Comparison of ENCODE assay signal across 17 mouse cellular contexts in the genomic region with DNA sequence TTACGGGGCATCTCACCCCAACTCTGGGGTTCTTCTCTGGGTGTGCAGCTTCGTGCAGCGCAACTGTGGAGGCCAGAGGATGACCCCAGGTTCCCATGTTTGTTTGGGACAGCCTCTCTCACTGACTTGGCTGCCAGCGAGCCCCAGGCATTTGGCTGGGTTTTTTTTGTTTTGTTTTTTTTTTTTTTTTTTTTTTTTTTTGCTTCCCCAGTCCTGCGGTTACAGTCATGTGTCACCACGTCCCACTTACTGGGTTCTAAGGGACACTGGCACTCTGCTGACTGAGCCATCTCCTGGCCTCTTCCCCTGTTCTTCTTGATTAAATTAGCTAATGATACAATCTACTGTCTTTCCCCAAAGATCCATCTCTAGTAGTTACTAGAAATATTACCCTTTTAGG. TPM values are rescaled to one million over a fixed set of nuclear protein-coding genes. Genes with fewer than 3 reads are reported as not detected.
DNase-seq lines count a peak whose midpoint lies in the region; ATAC-seq and TF ChIP-seq lines count a peak whose summit lies in the region.
"Had no signal": no experiment of that assay in that cellular context is flagged by ENCODE, and none has a peak within 500 bp of the region (broad histone marks: within the 10 kb centered on the region; RNA-seq: fewer than 3 reads in every experiment).

No protein-coding gene starts in this region.

- no peaks in the 10 kb centered on the region for H3K27me3 ChIP-seq in intestine, embryonic 16.5 days (replicated peaks; ENCODE audit: control insufficient read depth, insufficient read depth, low read length)
- no peaks in the 10 kb centered on the region for H3K27me3 ChIP-seq in intestine, postnatal 0 days (replicated peaks; ENCODE audit: control insufficient read depth, insufficient read depth, low read length)
- H3K27me3 ChIP-seq: hindbrain, embryonic 12.5 days; Patski had no signal

- intact Hi-C loops in left cerebral cortex, postnatal 25 days (cut with DNase I): no loop called here

- H3K9me3 ChIP-seq in intestine, embryonic 16.5 days (ENCODE audit: control insufficient read depth, low read length): no peaks in the 10 kb centered on the region
- H3K9me3 ChIP-seq in intestine, postnatal 0 days (ENCODE audit: control insufficient read depth): no peaks in the 10 kb centered on the region
- H3K9me3 ChIP-seq: heart, embryonic 10.5 days; hindbrain, embryonic 12.5 days had no signal

- peaks cover 51% of the 10 kb centered on the region for H3K4me1 ChIP-seq in intestine, embryonic 16.5 days (ENCODE audit: control insufficient read depth, insufficient read depth, low read length)
- peaks cover 7% of the 10 kb centered on the region for H3K4me1 ChIP-seq in intestine, postnatal 0 days (replicated peaks; ENCODE audit: control insufficient read depth, insufficient read depth, low read length)

- no peak overlapping the region for H3K4me2 ChIP-seq in intestine, embryonic 16.5 days (ENCODE audit: low read depth, low read length)
- H3K4me2 ChIP-seq in intestine, postnatal 0 days (replicated peaks; ENCODE audit: low read depth): no peak overlapping the region
- H3K4me2 ChIP-seq: hindbrain, embryonic 12.5 days had no signal

- no peak overlapping the region for H3K9ac ChIP-seq in intestine, embryonic 16.5 days (ENCODE audit: low read depth, low read length)
- no peak overlapping the region for H3K9ac ChIP-seq in intestine, postnatal 0 days (ENCODE audit: low read depth, low read length)
- H3K9ac ChIP-seq: hindbrain, embryonic 12.5 days had no signal

- 40% methylated on average over 6 of the region's 6 CpGs for whole genome bisulfite sequencing in intestine, embryonic 16.5 days
- 39% methylated on average over 6 of the region's 6 CpGs for WGBS in intestine, postnatal 0 days
- WGBS in macrophage (ENCODE audit: missing documents): 27% methylated on average over 4 of the region's 6 CpGs

- H3K27ac ChIP-seq in intestine, embryonic 16.5 days (ENCODE audit: low read length): peak overlapping the region; percentile 9; the same call in 1 of the 2 replicates
- H3K27ac ChIP-seq in intestine, postnatal 0 days (ENCODE audit: low read depth, low read length): no peak overlapping the region
- peak overlapping the region; percentile 93 for H3K27ac ChIP-seq in macrophage

- TF ChIP-seq CTCF in intestine, postnatal 0 days (IDR thresholded peaks at IDR 0.05; ENCODE audit: low read depth): no peak

- no peaks in the 10 kb centered on the region for H3K79me2 ChIP-seq in macrophage (ENCODE audit: inconsistent target)

- H3K4me3 ChIP-seq in intestine, embryonic 16.5 days (ENCODE audit: low read length): no peak overlapping the region
- no peak overlapping the region for H3K4me3 ChIP-seq in intestine, postnatal 0 days (ENCODE audit: low read depth, low read length)
- H3K4me3 ChIP-seq in macrophage (ENCODE audit: inconsistent target): no peak overlapping the region
- H3K4me3 ChIP-seq: heart, embryonic 10.5 days; hindbrain, embryonic 12.5 days had no signal

- no peaks in the 10 kb centered on the region for H3K36me3 ChIP-seq in intestine, embryonic 16.5 days (ENCODE audit: control insufficient read depth, insufficient read depth, low read length)
- peaks cover 3% of the 10 kb centered on the region; the same call in 1 of the 2 replicates for H3K36me3 ChIP-seq in intestine, postnatal 0 days (ENCODE audit: control insufficient read depth, insufficient read depth)
- no peaks in the 10 kb centered on the region for H3K36me3 ChIP-seq in macrophage (ENCODE audit: inconsistent target)
- H3K36me3 ChIP-seq: heart, embryonic 10.5 days had no signal

- DNase-seq in retina, postnatal 1 day: peak; percentile 6
- DNase-seq in retina, embryonic 14.5 days (ENCODE audit: low spot score): no peak
- peak; percentile 65 for DNase-seq in Muller cell, postnatal 12 days (ENCODE audit: inconsistent ontology term)
- DNase-seq in left cerebral cortex, postnatal 25 days (ENCODE audit: low spot score in 2 of 2): no peak
- no peak for DNase-seq in ovary, postnatal 36 days (ENCODE audit: low spot score)
- DNase-seq: cerebellum, adult 2 months; embryo, embryonic 11 days; gastrocnemius, postnatal 14 days; lung, postnatal 14 days; midbrain, embryonic 14.5 days had no signal

- ATAC-seq in intestine, embryonic 16.5 days: no peak
- no peak for ATAC-seq in intestine, postnatal 0 days
- ATAC-seq: CD4-positive, CD25-positive, alpha-beta regulatory T cell, adult 4 months had no signal

RNA-seq across cellular contexts. Expression of a gene that starts 29.8 kb away (rescaled TPM):
- polyA plus RNA-seq in intestine, embryonic 16.5 days (2015; fragmentation: Nextera tagmentation; extraction: Ambion mirVana): 3.9 and 5.8 TPM in 2 replicates
- polyA plus RNA-seq in intestine, postnatal 0 days (2015; fragmentation: Nextera tagmentation; extraction: Ambion mirVana): 2.3 and 3.2 TPM in 2 replicates
- total RNA-seq in macrophage (2018; cell fraction: chromatin; rRNA removed): 1 to 10 TPM in 7 of 26 experiments, under 1 TPM in 6, not detected in 13; 0.26 to 3.3 (median 1.0) TPM
- 1 to 10 TPM in 11 of 26 experiments, under 1 TPM in 14, not detected in 1; 0.04 to 2.1 (median 0.89) TPM for total RNA-seq in macrophage (2018; cell fraction: cytosol; rRNA removed)
- 1 to 10 TPM in 7 of 26 experiments, under 1 TPM in 15, not detected in 4; 0.16 to 4.6 (median 0.68) TPM for total RNA-seq in macrophage (2018; cell fraction: nucleus; rRNA removed)
- 0.33 to 1.2 TPM (median 0.96 TPM) in 3 replicates for polyA plus RNA-seq in macrophage (2018)
- 10 to 100 TPM in 1 of 2 experiments, 1 to 10 TPM in 1; 6.8 to 12.8 TPM for total RNA-seq in left cerebral cortex, postnatal 25 days (2021)
- polyA plus RNA-seq: CD4-positive, CD25-positive, alpha-beta regulatory T cell, adult 4 months had no signal

Comparison
In these comparisons a context has a peak if more than half of its experiments do, and no peak if none do; other contexts are left out.
1. DNase-seq: peak in retina, postnatal 1 day (single experiment) and Muller cell, postnatal 12 days (single experiment); none in retina, embryonic 14.5 days (single experiment), left cerebral cortex, postnatal 25 days (0 of 2) and ovary, postnatal 36 days (single experiment).